Mouse (Mus musculus): Measurements from ENCODE around the gene Ap5b1.

DNA sequence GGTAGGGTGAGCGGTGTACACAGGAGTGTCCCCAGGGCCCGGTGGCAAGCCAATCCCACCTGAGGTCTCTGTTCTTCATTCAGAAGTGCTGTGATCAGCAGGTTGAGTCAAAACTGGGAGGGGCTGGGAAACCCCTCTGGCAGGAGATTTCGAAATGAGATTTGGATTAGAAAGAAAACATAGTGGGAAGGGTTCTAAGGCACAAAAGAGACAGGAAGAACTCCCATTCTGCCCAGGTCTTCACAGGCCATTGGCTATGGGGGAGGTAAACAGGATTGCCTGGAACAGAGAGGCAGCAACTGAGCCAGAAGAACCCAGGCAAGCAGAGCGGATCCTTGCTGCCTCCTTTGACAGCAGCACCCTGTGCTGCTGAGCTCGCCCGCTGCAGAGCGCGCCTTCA is 29.0 kb upstream of the Ap5b1 start:
- TF ChIP-seq CTCF (IDR thresholded peaks at IDR 0.05; ENCODE audit: control insufficient read depth, insufficient read depth, low read length) = no peak
- no peak for TF ChIP-seq POLR2A (IDR thresholded peaks at IDR 0.05; ENCODE audit: borderline replicate concordance, control insufficient read depth, low read depth, low read length)
